Mouse (Mus musculus): ENCODE data around the gene C130073F10Rik. TPM values are rescaled to one million over a fixed set of nuclear protein-coding genes. Genes with fewer than 3 reads are reported as not detected.

The C130073F10Rik gene
- total RNA-seq (2023), result not detected in 4 replicates

GRCm38 (mm10) chr4:101893656-101894420, at the start of gene C130073F10Rik:
C130073F10Rik (minus strand) TSS chr4:101893789.

GRCm38 (mm10) chr4:101940107-101940506, 46.5 kb upstream of the C130073F10Rik start, which contains the start of gene Gm12794:
Gm12794 (plus strand) TSS chr4:101940407.

GRCm38 (mm10) chr4:101908821-101909220, 15.2 kb upstream of the C130073F10Rik start, which contains the start of gene Gm12800:
Gm12800 (plus strand) TSS chr4:101909121.

DNA sequence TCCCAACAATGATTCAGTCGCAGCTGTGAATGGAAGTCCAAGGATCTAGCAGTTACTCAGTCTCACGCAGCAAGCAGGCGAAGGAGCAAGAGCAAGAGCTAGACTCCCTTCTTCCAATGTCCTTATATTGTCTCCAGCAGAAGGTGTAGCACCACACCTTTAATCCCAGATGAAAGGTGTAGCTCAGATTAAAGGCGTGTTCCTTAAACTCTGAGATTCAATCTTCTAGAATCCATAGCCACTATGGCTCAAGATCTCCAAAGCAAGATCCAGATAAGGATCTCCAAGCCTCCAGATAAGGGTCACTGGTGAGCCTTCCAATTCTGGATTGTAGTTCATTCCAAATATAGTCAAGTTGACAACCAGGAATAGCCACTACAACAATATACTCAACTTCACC, 49.7 kb downstream of the C130073F10Rik start, which contains the start of gene B020004J07Rik:
TSS of gene B020004J07Rik (minus strand) at position 101 of the 400 bp plus-strand sequence.

Other genes with a start within 250 kb of the C130073F10Rik start
- 20.8 to 26.3 TPM (median 23.7 TPM) in 4 replicates for gene Leprot, start 246.1 kb downstream of the C130073F10Rik start, total RNA-seq (2023)
- 0.25 to 0.52 TPM in 2 of 4 replicates, not detected in the others for gene Lepr, start 176.4 kb downstream of the C130073F10Rik start, total RNA-seq (2023)
- not detected in 4 replicates for gene B020004J07Rik, start 49.8 kb downstream of the C130073F10Rik start, total RNA-seq (2023)
- not detected in 4 replicates for gene Gm12800, start 15.3 kb upstream of the C130073F10Rik start, total RNA-seq (2023)
- gene Gm12794, start 46.6 kb upstream of the C130073F10Rik start, total RNA-seq (2023), result not detected in 4 replicates
- not detected in 4 replicates for gene Gm12790, start 87.3 kb upstream of the C130073F10Rik start, total RNA-seq (2023)
- gene Gm12789, start 92.8 kb upstream of the C130073F10Rik start, total RNA-seq (2023), result not detected in 4 replicates
- gene Pde4b, start 193.8 kb upstream of the C130073F10Rik start, total RNA-seq (2023), result 142 to 150 TPM (median 145 TPM) in 4 replicates